Mouse (Mus musculus) limb, embryonic 10.5 days (tissue): ENCODE data around the gene Tspan3. TPM values are rescaled to one million over a fixed set of nuclear protein-coding genes. Genes with fewer than 3 reads are reported as not detected.

Experiments used
- DNase-seq: peaks from one replicate; pipeline ENCODE4 v3.0.0-alpha.2; 2017; ENCODE audit warnings: low spot score
- H3K27ac ChIP-seq: fragments of 300-500 bp; sonication (generic); 2 replicates; pipeline ENCODE4 v1.5.1; 2016; ENCODE audit warnings: mild to moderate bottlenecking
- H3K27me3 ChIP-seq: fragments of 300-500 bp; sonication (generic); 2 replicates; pipeline ENCODE4 v1.6.1; 2016; ENCODE audit warnings: low read depth, mild to moderate bottlenecking; ENCODE audit not compliant: poor library complexity, severe bottlenecking
- H3K36me3 ChIP-seq: fragments of 300-500 bp; sonication (generic); 2 replicates; pipeline ENCODE4 v1.6.1; 2016; ENCODE audit warnings: mild to moderate bottlenecking, moderate library complexity
- H3K4me1 ChIP-seq: fragments of 300-500 bp; sonication (generic); 2 replicates; pipeline ENCODE4 v1.6.1; 2016
- H3K4me3 ChIP-seq: fragments of 300-500 bp; sonication (generic); 2 replicates; pipeline ENCODE4 v1.5.1; 2016; ENCODE audit warnings: mild to moderate bottlenecking, moderate library complexity
- H3K9me3 ChIP-seq: fragments of 300-500 bp; sonication (generic); replicated peaks from 2 replicates; pipeline ENCODE4 v1.6.1; 2016; ENCODE audit warnings: mild to moderate bottlenecking
- WGBS: fragments of 180-500 bp; shearing (Covaris S2); methylation state at CpG from one replicate; pipeline ENCODE4 v1.1.7; 2016; 5-methylcytosine and 5-hydroxymethylcytosine counted together
- polyA plus RNA-seq: library from polyadenylated mRNA; unstranded; fragments of >200 nt; fragmentation: Nextera tagmentation; extraction: Ambion mirVana; gene quantifications from 2 replicates; pipeline ENCODE4 v1.2.1, GENCODE M21; 2016

Tspan3 gene
- 410 and 450 TPM in 2 replicates for polyA plus RNA-seq

DNA sequence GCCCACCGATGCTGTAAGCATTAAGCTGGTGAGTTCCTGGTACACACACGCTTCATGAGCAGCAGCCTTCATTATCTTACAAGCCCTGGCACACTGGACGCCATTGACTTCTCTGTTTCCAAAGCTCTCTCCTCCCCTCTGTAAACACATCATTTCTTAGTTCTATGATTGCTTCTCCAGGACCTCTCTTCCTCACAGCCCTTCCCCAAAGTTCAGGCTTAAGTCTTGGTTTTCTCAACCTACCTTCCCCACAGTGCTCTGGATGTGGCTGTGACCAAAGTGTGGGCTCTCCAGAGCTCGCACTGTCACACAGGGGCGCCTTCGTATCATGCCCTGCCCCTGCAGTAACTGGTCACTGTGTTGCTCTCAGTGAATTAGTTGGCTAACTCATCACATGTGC lies at the start of gene Tspan3:
Tspan3 (minus strand) TSS at position 101 of the 400 bp plus-strand sequence.
- Histone ChIP-seq H3K36me3 (no peaks in the 10 kb centered on the region), H3K9me3 (no peaks in the 10 kb centered on the region), H3K4me1 (peaks cover 57% of the 10 kb centered on the region), H3K27ac (peak within 1 kb of the TSS; percentile 53), H3K4me3 (no peak within 1 kb of the TSS), H3K27me3 (no peaks in the 10 kb centered on the region; the same call in 1 of the 2 replicates)
- 93% methylated on average over 6 of the region's 6 CpGs for WGBS
- DNase-seq, result no peak

DNA sequence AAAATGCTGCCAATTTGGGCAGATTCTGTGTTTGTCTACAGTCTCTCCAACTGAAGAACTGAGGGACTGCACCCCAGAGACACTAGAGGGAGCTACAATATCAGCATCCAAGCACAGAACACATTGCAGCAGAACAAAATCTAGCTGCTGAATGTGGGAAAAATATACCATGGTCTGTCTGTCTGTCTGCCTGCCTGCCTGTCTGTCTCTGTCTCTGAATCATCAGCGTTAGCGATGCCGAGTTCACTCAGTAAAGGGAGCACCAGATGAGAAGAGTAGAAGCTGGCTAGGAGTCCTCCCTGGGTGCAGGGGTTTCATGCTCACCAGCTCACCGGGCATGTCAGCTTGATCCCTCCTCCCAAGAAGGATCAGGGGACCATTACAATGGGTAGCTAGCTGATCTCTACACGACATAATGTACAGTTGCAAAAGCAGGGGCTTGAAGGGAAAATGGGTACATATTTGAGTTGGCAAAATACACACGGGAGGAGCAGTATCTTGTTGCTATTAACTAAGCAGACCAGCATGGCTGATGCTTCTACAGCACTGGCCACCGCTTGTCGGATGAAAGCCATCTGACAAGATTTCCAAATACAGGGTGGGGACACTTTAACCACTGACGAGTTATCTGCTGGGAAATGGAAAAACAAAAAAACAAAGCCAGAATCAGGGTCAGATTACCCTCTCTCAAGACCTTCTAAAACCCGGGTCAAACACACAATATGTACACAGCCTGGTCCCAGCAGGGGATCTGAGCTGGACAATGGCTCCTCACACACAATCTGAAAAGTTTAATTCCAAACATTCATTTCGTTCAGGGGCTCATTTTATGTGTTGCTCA lies 48.4 kb upstream of the Tspan3 start:
- 55% methylated on average over 11 of the region's 11 CpGs for WGBS
- Histone ChIP-seq H3K27me3 (no peaks in the 10 kb centered on the region), H3K4me1 (peaks cover 9% of the 10 kb centered on the region), H3K9me3 (no peaks in the 10 kb centered on the region), H3K36me3 (no peaks in the 10 kb centered on the region), H3K4me3 (no peak overlapping the region), H3K27ac (no peak overlapping the region)
- DNase-seq, result no peak

DNA sequence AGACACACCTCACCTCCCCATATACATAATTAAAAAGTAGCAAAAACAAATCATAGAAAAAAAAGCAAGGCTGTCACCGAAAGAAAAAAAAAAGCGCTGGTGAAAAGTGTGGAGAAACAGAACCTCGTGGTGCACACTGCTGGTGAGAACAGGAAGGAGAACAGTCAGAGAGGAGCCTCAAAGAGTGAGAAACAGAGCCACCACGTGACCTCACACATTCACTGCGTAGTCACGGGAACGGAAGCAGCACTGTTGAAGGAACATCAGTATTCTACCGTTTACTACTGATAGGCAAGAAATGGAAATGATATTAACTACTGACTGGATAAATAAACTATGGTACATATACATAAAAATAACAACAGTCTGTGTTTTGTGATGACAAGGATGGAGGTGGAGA lies 43.5 kb upstream of the Tspan3 start:
- Histone ChIP-seq H3K27me3 (no peaks in the 10 kb centered on the region), H3K9me3 (no peaks in the 10 kb centered on the region), H3K36me3 (peaks cover 16% of the 10 kb centered on the region), H3K4me1 (peaks cover 11% of the 10 kb centered on the region), H3K4me3 (no peak overlapping the region), H3K27ac (no peak overlapping the region)
- 89% methylated on average over 8 of the region's 8 CpGs for WGBS
- DNase-seq, result no peak

DNA sequence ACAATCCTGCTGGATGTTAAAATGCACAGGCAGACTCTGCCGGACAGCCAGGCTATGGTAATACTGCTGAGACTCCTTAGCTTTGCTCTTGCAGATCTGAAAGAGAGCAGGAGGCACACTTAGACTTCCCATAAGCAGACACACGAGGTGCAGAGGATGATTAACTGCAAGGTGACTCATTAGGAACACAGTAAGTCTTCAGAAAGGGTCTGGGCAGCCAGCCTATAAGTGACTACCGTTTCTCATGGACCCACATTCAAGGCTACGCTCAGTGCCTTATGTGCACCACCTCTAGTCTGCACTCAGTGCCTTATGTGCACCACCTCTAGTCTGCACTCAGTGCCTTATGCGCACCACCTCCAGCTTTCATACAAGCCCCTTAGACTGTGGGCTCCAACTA lies 42.2 kb upstream of the Tspan3 start:
- WGBS, result 86% methylated on average over 5 of the region's 5 CpGs
- Histone ChIP-seq H3K36me3 (peaks cover 16% of the 10 kb centered on the region), H3K27ac (no peak overlapping the region), H3K9me3 (no peaks in the 10 kb centered on the region), H3K4me3 (no peak overlapping the region), H3K4me1 (peaks cover 9% of the 10 kb centered on the region; the same call in 1 of the 2 replicates), H3K27me3 (no peaks in the 10 kb centered on the region)
- no peak for DNase-seq

DNA sequence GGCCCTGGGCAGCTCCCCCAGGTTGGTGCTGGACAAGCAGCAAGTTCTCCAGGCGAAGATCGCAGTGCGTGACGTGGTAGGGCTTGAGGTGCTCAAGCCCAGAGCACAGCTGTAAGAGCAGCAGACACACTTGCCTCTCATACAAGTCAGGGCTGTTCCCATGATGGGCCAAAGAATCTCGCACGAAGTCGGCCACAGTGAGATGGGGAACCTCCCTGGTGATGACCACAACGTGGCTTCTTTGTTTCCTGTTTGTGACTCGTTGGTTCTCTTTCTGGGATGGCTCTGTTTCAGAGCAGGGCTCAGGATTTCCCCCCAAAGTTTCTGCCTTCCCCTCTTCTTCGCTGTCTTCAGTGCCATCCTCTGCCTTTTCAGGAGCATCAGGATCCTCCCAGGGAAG lies 41.8 kb upstream of the Tspan3 start:
- peaks cover 16% of the 10 kb centered on the region for H3K36me3 ChIP-seq
- 94% methylated on average over 10 of the region's 10 CpGs for WGBS
- H3K27ac ChIP-seq, result no peak overlapping the region
- H3K9me3 ChIP-seq, result no peaks in the 10 kb centered on the region
- DNase-seq, result no peak
- peaks cover 13% of the 10 kb centered on the region for H3K4me1 ChIP-seq
- no peak overlapping the region for H3K4me3 ChIP-seq
- no peaks in the 10 kb centered on the region for H3K27me3 ChIP-seq

DNA sequence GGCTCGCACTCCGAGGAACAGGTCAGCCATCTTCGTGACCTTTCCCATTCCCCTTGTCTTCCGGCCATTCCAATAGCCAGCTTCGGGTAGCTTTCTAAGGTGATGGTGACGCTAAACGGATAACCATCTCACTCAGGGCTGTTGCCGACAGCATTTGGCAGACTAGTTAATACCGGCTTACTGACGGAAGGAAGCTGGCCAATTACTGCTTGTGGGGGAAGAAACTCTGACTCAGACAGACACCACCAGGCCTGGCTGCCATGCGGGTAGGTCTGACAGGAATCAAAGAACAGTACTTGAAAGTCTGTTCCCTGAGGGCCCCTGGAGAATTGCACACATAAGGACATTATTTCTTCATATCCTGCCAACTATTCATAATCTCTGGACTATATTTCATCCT lies 40.1 kb upstream of the Tspan3 start:
- 78% methylated on average over 11 of the region's 11 CpGs for WGBS
- H3K4me3 ChIP-seq, result no peak overlapping the region

DNA sequence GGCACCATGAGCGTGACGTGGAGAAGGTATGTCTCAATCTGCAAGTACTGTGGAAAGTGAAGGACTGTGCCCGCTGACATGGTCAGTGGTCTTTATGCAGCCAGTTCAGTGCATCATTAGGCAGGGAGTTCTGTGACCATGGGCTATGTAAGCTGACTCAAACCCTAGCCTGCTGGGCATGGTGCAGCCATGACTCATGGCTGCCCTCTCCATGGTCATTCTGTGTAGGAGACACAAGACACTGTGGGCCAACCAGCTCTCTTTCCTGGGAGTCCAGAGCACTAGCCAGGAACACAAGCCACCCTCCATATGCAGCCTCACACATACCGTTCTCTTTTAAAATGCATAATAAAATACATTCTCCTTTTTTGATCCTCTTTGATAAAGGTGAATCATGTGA lies 39.0 kb upstream of the Tspan3 start:
- WGBS, result 88% methylated on average over 4 of the region's 4 CpGs

More for the DNA sequence above, 40.1 kb upstream of the Tspan3 start:
- Histone ChIP-seq H3K9me3 (no peaks in the 10 kb centered on the region), H3K36me3 (peaks cover 16% of the 10 kb centered on the region), H3K27ac (no peak overlapping the region), H3K27me3 (no peaks in the 10 kb centered on the region), H3K4me1 (peaks cover 30% of the 10 kb centered on the region)
- DNase-seq, result no peak

DNA sequence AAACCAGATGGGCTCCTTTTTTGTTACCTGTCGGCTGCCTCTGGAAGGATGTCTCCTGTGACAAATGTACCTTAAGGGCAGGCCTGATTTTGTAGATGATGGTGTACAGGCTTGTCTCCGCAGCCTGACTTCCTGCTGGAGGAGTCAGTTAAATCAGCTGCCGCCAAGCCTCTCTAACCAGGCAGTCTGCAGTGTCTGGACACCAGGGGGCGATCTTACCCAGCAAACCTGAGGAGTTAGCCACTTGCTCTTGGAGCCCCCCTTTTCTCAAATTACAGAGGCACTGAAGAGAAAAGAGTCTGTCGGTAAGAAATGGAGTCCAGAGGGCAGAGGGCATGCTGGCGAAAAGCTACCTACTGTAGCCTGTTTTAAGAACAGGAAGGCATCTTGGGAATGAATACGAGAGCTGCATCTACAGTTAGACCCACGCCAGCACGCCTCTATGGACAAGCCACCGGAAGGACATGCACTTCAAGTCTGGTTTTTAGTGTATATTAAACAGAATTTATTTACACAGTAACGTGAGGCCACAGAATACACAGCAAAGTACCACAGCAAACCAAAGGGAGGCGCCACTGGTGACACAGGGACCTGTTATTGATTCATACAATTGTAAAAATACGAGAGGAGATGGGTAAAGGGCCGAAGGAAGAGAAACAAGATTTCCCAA lies 35.5 kb upstream of the Tspan3 start:
- H3K4me1 ChIP-seq, result peaks cover 35% of the 10 kb centered on the region
- no peaks in the 10 kb centered on the region for H3K9me3 ChIP-seq
- H3K27ac ChIP-seq, result no peak overlapping the region
- no peak overlapping the region for H3K4me3 ChIP-seq
- 39% methylated on average over 14 of the region's 14 CpGs for WGBS
- DNase-seq, result peak; percentile 94
- no peaks in the 10 kb centered on the region for H3K27me3 ChIP-seq
- H3K36me3 ChIP-seq, result peaks cover 3% of the 10 kb centered on the region

More for the DNA sequence above, 39.0 kb upstream of the Tspan3 start:
- H3K9me3 ChIP-seq, result no peaks in the 10 kb centered on the region
- DNase-seq, result no peak
- H3K36me3 ChIP-seq, result peaks cover 16% of the 10 kb centered on the region
- H3K27ac ChIP-seq, result no peak overlapping the region
- peaks cover 36% of the 10 kb centered on the region for H3K4me1 ChIP-seq
- H3K4me3 ChIP-seq, result no peak overlapping the region
- no peaks in the 10 kb centered on the region for H3K27me3 ChIP-seq

DNA sequence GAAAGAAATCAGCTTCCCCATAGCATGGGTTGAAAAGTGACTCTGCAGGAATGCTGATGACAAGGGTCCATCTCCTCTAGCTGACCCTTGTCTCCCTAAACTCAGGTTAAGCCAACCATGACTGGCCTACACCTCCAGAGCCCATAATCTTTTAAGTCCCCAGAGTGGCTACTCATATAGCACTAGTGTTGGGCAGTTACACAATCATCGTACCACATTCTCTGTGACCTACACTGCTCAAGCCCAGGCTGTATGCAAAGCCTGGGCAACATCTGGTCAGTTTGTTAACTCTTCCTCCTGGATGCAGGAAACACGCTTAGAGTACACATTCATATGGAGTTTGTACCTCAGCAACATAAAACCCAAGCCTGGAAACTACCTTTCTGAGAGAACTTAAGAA lies 34.9 kb upstream of the Tspan3 start:
- no peak overlapping the region for H3K27ac ChIP-seq
- no peaks in the 10 kb centered on the region for H3K9me3 ChIP-seq
- no peaks in the 10 kb centered on the region for H3K36me3 ChIP-seq
- H3K4me3 ChIP-seq, result no peak overlapping the region
- DNase-seq, result no peak
- 64% methylated on average over 2 of the region's 2 CpGs for WGBS
- H3K4me1 ChIP-seq, result peaks cover 31% of the 10 kb centered on the region
- no peaks in the 10 kb centered on the region for H3K27me3 ChIP-seq

DNA sequence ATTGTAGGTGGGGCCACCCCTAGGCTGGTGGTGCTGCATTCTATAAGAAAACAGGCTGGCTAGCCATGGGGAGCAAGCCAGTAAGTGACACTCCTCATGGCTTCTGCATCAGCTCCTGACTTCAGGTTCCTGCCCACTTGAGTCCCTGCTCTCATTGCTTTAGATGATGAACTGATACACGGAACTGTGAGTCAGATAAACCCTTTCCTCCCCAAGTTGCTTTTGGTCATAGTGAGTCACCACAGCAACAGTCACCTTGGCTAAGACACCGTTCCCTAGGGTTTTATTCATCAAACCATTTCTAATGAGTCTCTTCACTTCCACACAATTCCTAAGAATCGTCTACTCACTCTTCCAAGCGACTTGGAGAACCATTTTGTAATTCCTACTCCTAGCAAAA lies 31.6 kb upstream of the Tspan3 start:
- Histone ChIP-seq H3K27me3 (peaks cover 6% of the 10 kb centered on the region; the same call in 1 of the 2 replicates), H3K36me3 (no peaks in the 10 kb centered on the region), H3K4me3 (no peak overlapping the region), H3K4me1 (peaks cover 40% of the 10 kb centered on the region), H3K9me3 (no peaks in the 10 kb centered on the region), H3K27ac (no peak overlapping the region)
- no peak for DNase-seq
- WGBS, result 86% methylated on average over 4 of the region's 4 CpGs

DNA sequence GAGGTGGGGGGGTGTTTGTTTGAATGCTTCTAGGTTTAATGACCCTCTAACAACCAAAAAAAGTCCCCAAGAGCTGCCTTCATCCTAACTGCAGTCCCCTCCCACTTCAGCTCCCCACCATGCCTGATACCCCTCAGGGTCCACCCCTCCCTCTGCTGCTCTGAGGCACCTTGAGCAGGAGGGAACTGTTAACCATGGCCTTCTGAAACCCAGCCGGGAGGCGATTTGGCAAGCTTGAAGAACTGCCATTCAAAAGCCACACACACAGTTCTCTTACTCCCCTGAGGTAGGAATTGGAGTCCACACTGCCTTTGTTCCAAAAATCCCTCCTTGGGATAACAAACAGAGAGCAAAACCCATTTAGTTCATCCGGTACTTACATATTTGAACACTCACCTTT lies 29.9 kb upstream of the Tspan3 start:
- 73% methylated on average over 3 of the region's 3 CpGs for WGBS
- Histone ChIP-seq H3K4me3 (no peak overlapping the region), H3K9me3 (no peaks in the 10 kb centered on the region), H3K27me3 (peaks cover 6% of the 10 kb centered on the region; the same call in 1 of the 2 replicates), H3K27ac (no peak overlapping the region), H3K4me1 (peaks cover 29% of the 10 kb centered on the region), H3K36me3 (no peaks in the 10 kb centered on the region)
- no peak for DNase-seq

DNA sequence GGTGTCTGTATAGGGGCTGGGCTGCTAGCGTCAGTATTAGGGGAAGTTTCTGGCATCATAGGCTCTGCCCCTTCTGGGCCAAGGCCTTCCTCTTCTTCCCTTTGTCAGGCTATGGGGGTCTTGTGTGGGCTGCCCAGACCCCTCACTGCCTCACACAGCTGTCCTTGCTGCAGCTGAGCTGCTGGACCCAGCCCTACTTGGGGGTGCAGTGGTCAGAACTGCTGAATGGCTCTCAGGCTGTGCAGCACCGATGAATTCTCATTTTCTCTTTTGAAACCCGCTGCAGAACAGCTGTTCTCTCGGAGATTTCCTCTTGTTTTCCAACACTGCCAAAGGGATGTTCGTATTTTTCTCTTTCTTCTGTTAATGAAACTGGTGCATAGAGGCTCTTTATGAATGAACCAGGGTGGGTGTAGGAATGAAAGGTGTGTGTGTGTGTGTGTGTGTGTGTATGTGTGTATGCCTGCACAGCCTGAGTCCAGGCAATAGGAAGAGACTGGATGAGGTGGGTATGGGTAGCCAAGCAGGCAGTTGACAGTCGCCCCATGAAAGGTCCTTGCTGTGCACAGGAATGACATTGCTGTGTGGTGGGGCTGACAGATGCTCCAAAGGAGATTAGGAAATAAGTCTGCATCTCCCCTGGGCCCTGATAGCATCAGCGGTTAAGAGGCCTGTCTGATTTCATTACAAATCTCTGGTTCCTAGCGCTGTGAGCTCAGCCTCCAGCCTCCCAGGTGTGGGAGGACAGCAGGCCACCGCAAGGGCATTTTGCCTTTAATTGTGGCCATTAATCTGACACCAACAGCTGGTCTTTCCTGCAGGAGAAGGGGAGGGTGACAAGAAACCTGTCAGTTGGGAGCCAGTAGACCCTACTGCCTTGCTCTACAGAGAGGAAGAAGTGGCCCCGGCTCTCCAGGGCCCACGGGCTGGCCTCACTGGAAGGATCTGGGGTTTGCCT lies 26.5 kb upstream of the Tspan3 start:
- DNase-seq, result no peak
- Histone ChIP-seq H3K27ac (0 out of 2 replicates have a peak overlapping the region, but pooled peaks have one; percentile 25), H3K4me1 (peaks cover 25% of the 10 kb centered on the region), H3K27me3 (peaks cover 6% of the 10 kb centered on the region; the same call in 1 of the 2 replicates), H3K4me3 (no peak overlapping the region), H3K9me3 (no peaks in the 10 kb centered on the region), H3K36me3 (no peaks in the 10 kb centered on the region)
- 57% methylated on average over 11 of the region's 11 CpGs for WGBS
